Mouse (Mus musculus) MEL (cell line): ENCODE measurements around the gene Atpaf1. TPM values are rescaled to one million over a fixed set of nuclear protein-coding genes. Genes with fewer than 3 reads are reported as not detected.

Experiments
- DNase-seq: peaks from one replicate; pipeline ENCODE4 v3.0.0; 2011; ENCODE audit warnings: low read depth, low spot score
- H3K27ac ChIP-seq: 2 replicates; pipeline ENCODE4 v1.5.1; 2012; ENCODE audit warnings: low read depth, mild to moderate bottlenecking, control low read depth, low read length, moderate library complexity; ENCODE audit not compliant: control insufficient read depth
- H3K27me3 ChIP-seq, 2 experiments: fragments of 150-350 bp in 1 of 2; sonication (generic) in 1 of 2; 2 replicates each; pipeline ENCODE4 v1.6.1; 2012; ENCODE audit warnings: low read length in 2 of 2, mild to moderate bottlenecking in 2 of 2, improper control_type of control experiment in 1 of 2, moderate library complexity in 1 of 2; ENCODE audit not compliant: insufficient read depth in 2 of 2, control insufficient read depth in 1 of 2
- H3K36me3 ChIP-seq, 2 experiments: 2 replicates each; pipeline ENCODE4 v1.6.1; 2012 to 2014; ENCODE audit warnings: low read length in 2 of 2, improper control_type of control experiment in 1 of 2, inconsistent platforms in 1 of 2, mild to moderate bottlenecking in 1 of 2; ENCODE audit not compliant: insufficient read depth in 2 of 2, control insufficient read depth in 1 of 2
- H3K4me1 ChIP-seq, 2 experiments: fragments of 150-350 bp in 1 of 2; sonication (generic) in 1 of 2; 2 replicates each; pipeline ENCODE4 v1.6.1; 2012; ENCODE audit warnings: low read length in 2 of 2, improper control_type of control experiment in 1 of 2, mild to moderate bottlenecking in 1 of 2; ENCODE audit not compliant: insufficient read depth in 2 of 2, control insufficient read depth in 1 of 2
- H3K4me3 ChIP-seq, 2 experiments: fragments of 150-350 bp in 1 of 2; sonication (generic) in 1 of 2; 2 replicates each; pipeline ENCODE4 v1.5.1; 2012; ENCODE audit warnings: low read depth in 2 of 2, low read length in 2 of 2, mild to moderate bottlenecking in 2 of 2, moderate library complexity in 2 of 2, control low read depth in 1 of 2, improper control_type of control experiment in 1 of 2; ENCODE audit not compliant: control insufficient read depth in 1 of 2, insufficient read depth in 1 of 2
- H3K79me2 ChIP-seq: 2 replicates; pipeline ENCODE4 v1.6.1; 2012; ENCODE audit warnings: mild to moderate bottlenecking, low read length, moderate library complexity; ENCODE audit not compliant: control insufficient read depth, poor library complexity, insufficient read depth
- H3K9ac ChIP-seq: 2 replicates; pipeline ENCODE4 v1.6.1; 2012; ENCODE audit warnings: low read depth, mild to moderate bottlenecking, control low read depth, low read length, moderate library complexity; ENCODE audit not compliant: control insufficient read depth, poor library complexity, severe bottlenecking
- H3K9me3 ChIP-seq: fragments of 150-350 bp; sonication (generic); replicated peaks from 2 replicates; pipeline ENCODE4 v1.6.1; 2012; ENCODE audit warnings: mild to moderate bottlenecking, low read length, improper control_type of control experiment, moderate library complexity; ENCODE audit not compliant: insufficient read depth
- BHLHE40 ChIP-seq: IDR thresholded peaks from 2 replicates; pipeline ENCODE4 v1.6.1; 2012; ENCODE audit warnings: low read depth, mild to moderate bottlenecking, inconsistent platforms, low read length, improper control_type of control experiment, borderline replicate concordance
- CHD1 ChIP-seq: IDR thresholded peaks from 2 replicates; pipeline ENCODE4 v1.6.1; 2012; ENCODE audit warnings: low read depth, mild to moderate bottlenecking, inconsistent platforms, low read length, improper control_type of control experiment
- CTCF ChIP-seq, 3 experiments: IDR thresholded peaks in 2 of 3; conservative IDR thresholded peaks in 1 of 3; 2 replicates each; pipeline ENCODE4 v1.5.1; 2011 to 2012; ENCODE audit warnings: low read length in 3 of 3, low read depth in 2 of 3, mild to moderate bottlenecking in 2 of 3, improper control_type of control experiment in 1 of 3, inconsistent platforms in 1 of 3, mixed read lengths in 1 of 3, moderate library complexity in 1 of 3; ENCODE audit not compliant: control insufficient read depth in 1 of 3, insufficient read depth in 1 of 3, poor library complexity in 1 of 3, severe bottlenecking in 1 of 3
- E2F4 ChIP-seq: IDR thresholded peaks from 2 replicates; pipeline ENCODE4 v1.6.1; 2011; ENCODE audit warnings: low read depth, low read length, improper control_type of control experiment, borderline replicate concordance
- EP300 ChIP-seq, 2 experiments: IDR thresholded peaks; 2 replicates each; pipeline ENCODE4 v1.6.1; 2011; ENCODE audit warnings: improper control_type of control experiment in 2 of 2, low read length in 2 of 2, low read depth in 1 of 2, mild to moderate bottlenecking in 1 of 2
- ETS1 ChIP-seq: IDR thresholded peaks from 2 replicates; pipeline ENCODE4 v1.6.1; 2012; ENCODE audit warnings: low read depth, mild to moderate bottlenecking, inconsistent platforms, low read length, improper control_type of control experiment, moderate library complexity
- GABPA ChIP-seq: IDR thresholded peaks from 2 replicates; pipeline ENCODE4 v1.6.1; 2012; ENCODE audit warnings: low read depth, mild to moderate bottlenecking, inconsistent platforms, low read length, improper control_type of control experiment, moderate library complexity
- GATA1 ChIP-seq: IDR thresholded peaks from 2 replicates; pipeline ENCODE4 v1.6.1; 2011; ENCODE audit warnings: low read depth, low read length, improper control_type of control experiment
- HCFC1 ChIP-seq: IDR thresholded peaks from 2 replicates; pipeline ENCODE4 v1.6.1; 2012; ENCODE audit warnings: low read depth, mild to moderate bottlenecking, inconsistent platforms, low read length, improper control_type of control experiment, moderate library complexity
- MAFK ChIP-seq: IDR thresholded peaks from 2 replicates; pipeline ENCODE4 v1.6.1; 2011; ENCODE audit warnings: low read depth, mild to moderate bottlenecking, low read length, improper control_type of control experiment, borderline replicate concordance
- MAX ChIP-seq: IDR thresholded peaks from 2 replicates; pipeline ENCODE4 v1.6.1; 2011; ENCODE audit warnings: low read length, improper control_type of control experiment
- MAZ ChIP-seq: IDR thresholded peaks from 2 replicates; pipeline ENCODE4 v1.6.1; 2012; ENCODE audit warnings: low read depth, mild to moderate bottlenecking, inconsistent platforms, low read length, improper control_type of control experiment
- MEF2A ChIP-seq: IDR thresholded peaks from 2 replicates; pipeline ENCODE4 v1.6.1; 2014; ENCODE audit warnings: low read depth, mild to moderate bottlenecking, inconsistent platforms, low read length, improper control_type of control experiment; ENCODE audit not compliant: poor library complexity, insufficient replicate concordance, severe bottlenecking; ENCODE audit errors: extremely low read depth
- MXI1 ChIP-seq: IDR thresholded peaks from 2 replicates; pipeline ENCODE4 v1.6.1; 2011; ENCODE audit warnings: mild to moderate bottlenecking, low read depth, low read length, improper control_type of control experiment
- MYB ChIP-seq: IDR thresholded peaks from 2 replicates; pipeline ENCODE4 v1.6.1; 2011; ENCODE audit warnings: mild to moderate bottlenecking, low read depth, low read length, improper control_type of control experiment
- MYC ChIP-seq: IDR thresholded peaks from 2 replicates; pipeline ENCODE4 v1.6.1; 2011; ENCODE audit warnings: low read depth, mild to moderate bottlenecking, low read length, improper control_type of control experiment, moderate library complexity
- NELFE ChIP-seq: IDR thresholded peaks from 2 replicates; pipeline ENCODE4 v1.6.1; 2011; ENCODE audit warnings: low read depth, low read length, improper control_type of control experiment
- NRF1 ChIP-seq: IDR thresholded peaks from 2 replicates; pipeline ENCODE4 v1.6.1; 2014; ENCODE audit warnings: low read depth, mild to moderate bottlenecking, inconsistent platforms, low read length, improper control_type of control experiment, moderate library complexity; ENCODE audit not compliant: poor library complexity, insufficient read depth, severe bottlenecking
- POLR2A ChIP-seq, 2 experiments: IDR thresholded peaks; 2 replicates each; pipeline ENCODE4 v1.6.1; 2011 to 2012; ENCODE audit warnings: low read length in 2 of 2, mild to moderate bottlenecking in 2 of 2, control low read depth in 1 of 2, improper control_type of control experiment in 1 of 2, low read depth in 1 of 2, moderate library complexity in 1 of 2; ENCODE audit not compliant: control insufficient read depth in 1 of 2, insufficient read depth in 1 of 2, poor library complexity in 1 of 2
- POLR2AphosphoS2 ChIP-seq: IDR thresholded peaks from 2 replicates; pipeline ENCODE4 v1.6.1; 2011; ENCODE audit warnings: low read length, improper control_type of control experiment
- POLR2AphosphoS5 ChIP-seq: IDR thresholded peaks from 2 replicates; pipeline ENCODE4 v1.6.1; 2012; ENCODE audit warnings: low read depth, borderline replicate concordance, mild to moderate bottlenecking, inconsistent platforms, low read length, moderate library complexity, mixed read lengths
- RCOR1 ChIP-seq: IDR thresholded peaks from 2 replicates; pipeline ENCODE4 v1.6.1; 2012; ENCODE audit warnings: low read depth, mild to moderate bottlenecking, inconsistent platforms, low read length, improper control_type of control experiment
- SIN3A ChIP-seq: IDR thresholded peaks from 2 replicates; pipeline ENCODE4 v1.6.1; 2012; ENCODE audit warnings: low read length, improper control_type of control experiment, inconsistent platforms
- SMC3 ChIP-seq: IDR thresholded peaks from 2 replicates; pipeline ENCODE4 v1.6.1; 2011; ENCODE audit warnings: low read depth, low read length, improper control_type of control experiment
- TAL1 ChIP-seq: IDR thresholded peaks from 2 replicates; pipeline ENCODE4 v1.6.1; 2012; ENCODE audit warnings: mild to moderate bottlenecking, inconsistent platforms, low read length, moderate library complexity, mixed read lengths
- TBP ChIP-seq: IDR thresholded peaks from 2 replicates; pipeline ENCODE4 v1.8.0; 2011; ENCODE audit warnings: low read depth, low read length, improper control_type of control experiment
- TCF12 ChIP-seq: IDR thresholded peaks from 2 replicates; pipeline ENCODE4 v1.6.1; 2014; ENCODE audit warnings: low read depth, mild to moderate bottlenecking, inconsistent platforms, low read length, improper control_type of control experiment, moderate library complexity
- UBTF ChIP-seq: IDR thresholded peaks from 2 replicates; pipeline ENCODE4 v1.6.1; 2012; ENCODE audit warnings: low read depth, mild to moderate bottlenecking, inconsistent platforms, low read length, improper control_type of control experiment, moderate library complexity, borderline replicate concordance; ENCODE audit not compliant: insufficient read depth
- USF1 ChIP-seq: IDR thresholded peaks from 2 replicates; pipeline ENCODE4 v1.6.1; 2014; ENCODE audit warnings: low read depth, mild to moderate bottlenecking, inconsistent platforms, low read length, improper control_type of control experiment, moderate library complexity
- USF2 ChIP-seq, 2 experiments: IDR thresholded peaks; 2 replicates each; pipeline ENCODE4 v1.6.1; 2011 to 2012; ENCODE audit warnings: improper control_type of control experiment in 2 of 2, low read length in 2 of 2, borderline replicate concordance in 1 of 2, inconsistent platforms in 1 of 2, low read depth in 1 of 2, mild to moderate bottlenecking in 1 of 2; ENCODE audit not compliant: insufficient read depth in 1 of 2
- polyA plus RNA-seq, 2 experiments: library from polyadenylated mRNA; stranded (reverse) in 1 of 2; unstranded in 1 of 2; fragments of >175 nt in 1 of 2; fragments of >200 nt in 1 of 2; gene quantifications; 2 replicates each; pipeline versions ENCODE4 v1.2.1 to v1.2.4; 2012; ENCODE audit warnings: low replicate concordance in 2 of 2, low read depth in 1 of 2; ENCODE audit not compliant: insufficient read length in 2 of 2, insufficient read depth in 1 of 2, missing spikeins in 1 of 2
- total RNA-seq: library from RNA; depleted of rRNA; stranded (reverse); fragments of 300-350 nt; gene quantifications from 2 replicates; pipeline ENCODE4 v1.2.3, GENCODE M21; 2012

Gene Atpaf1
- total and polyA plus RNA-seq, 3 experiments: 23.4 to 24.5 TPM; not detected in 1

GRCm38 (mm10) chr4:115847377-115847776 is 62.8 kb downstream of the Atpaf1 start (continued):
- TF ChIP-seq GATA1 (peak; percentile 70), MEF2A (no peak; the same call in 1 of the 2 replicates), SIN3A (peak; percentile 84), HCFC1 (no peak), POLR2A (IDR thresholded peaks at IDR 0.05; ENCODE audit: control insufficient read depth in 1 of 2, insufficient read depth in 1 of 2, low read depth in 1 of 2, low read length in 2 of 2, poor library complexity in 1 of 2) (no peak), USF1 (peak; percentile 32; the same call in 1 of the 2 replicates), MYB (no peak), POLR2AphosphoS5 (no peak), MAX (peak; percentile 86), NRF1 (no peak), TBP (peak; percentile 41; the same call in 1 of the 2 replicates), USF2 (IDR thresholded peaks at IDR 0.05; ENCODE audit: borderline replicate concordance in 1 of 2, insufficient read depth in 1 of 2, low read depth in 1 of 2, low read length in 2 of 2) (no peak), GABPA (no peak), CTCF (IDR thresholded peaks at IDR 0.05 in 2 of 3, conservative IDR thresholded peaks at IDR 0.05 in 1 of 3; ENCODE audit: control insufficient read depth in 1 of 3, insufficient read depth in 1 of 3, low read depth in 2 of 3, low read length in 3 of 3, poor library complexity in 1 of 3, severe bottlenecking in 1 of 3) (no peak), MAZ (no peak), POLR2AphosphoS2 (no peak), MAFK (peak; percentile 43; the same call in 1 of the 2 replicates), E2F4 (no peak), MYC (peak; percentile 89), NELFE (no peak)

GRCm38 (mm10) chr4:115848083-115848482 is 63.5 kb downstream of the Atpaf1 start:
- Histone ChIP-seq H3K27ac (peak overlapping the region; percentile 98), H3K4me3 (no peak overlapping the region), H3K9me3 (no peaks in the 10 kb centered on the region)

More at GRCm38 (mm10) chr4:115848083-115848482, 63.5 kb downstream of the Atpaf1 start:
- Histone ChIP-seq H3K4me1 (peaks cover 29 to 40% of the 10 kb centered on the region in 2 experiments), H3K36me3 (peaks cover 6 to 41% of the 10 kb centered on the region in 2 experiments), H3K79me2 (no peaks in the 10 kb centered on the region), H3K27me3 (no peaks in the 10 kb centered on the region), H3K9ac (peak overlapping the region; percentile 11; the same call in 1 of the 2 replicates)
- DNase-seq: peak; percentile 58
- no peak for TF ChIP-seq SMC3
- TF ChIP-seq SIN3A: peak; percentile 45; the same call in 1 of the 2 replicates
- no peak for TF ChIP-seq USF2 (IDR thresholded peaks at IDR 0.05; ENCODE audit: borderline replicate concordance in 1 of 2, insufficient read depth in 1 of 2, low read depth in 1 of 2, low read length in 2 of 2)
- TF ChIP-seq BHLHE40: no peak
- no peak for TF ChIP-seq MEF2A
- peak; percentile 46; the same call in 1 of the 2 replicates for TF ChIP-seq MAX
- TF ChIP-seq UBTF: no peak
- TF ChIP-seq POLR2A (IDR thresholded peaks at IDR 0.05; ENCODE audit: control insufficient read depth in 1 of 2, insufficient read depth in 1 of 2, low read depth in 1 of 2, low read length in 2 of 2, poor library complexity in 1 of 2): no peak
- TF ChIP-seq MAZ: no peak
- TF ChIP-seq MYC: no peak
- TF ChIP-seq E2F4: no peak
- no peak for TF ChIP-seq NELFE
- TF ChIP-seq MXI1: peak; percentile 40; the same call in 1 of the 2 replicates
- peak; percentile 36; the same call in 1 of the 2 replicates for TF ChIP-seq RCOR1
- TF ChIP-seq GATA1: peak; percentile 37; the same call in 1 of the 2 replicates
- TF ChIP-seq TCF12: 0 out of 2 replicates have a peak, but pooled peaks have one; percentile 56
- TF ChIP-seq POLR2AphosphoS5: no peak
- TF ChIP-seq TAL1: peak; percentile 29; the same call in 1 of the 2 replicates
- peak; percentile 58 for TF ChIP-seq ETS1
- TF ChIP-seq EP300 (IDR thresholded peaks at IDR 0.05; ENCODE audit: low read depth in 1 of 2, low read length in 2 of 2): peak in 1 of 2 experiments; percentile 45; a peak in 3 of 4 replicates
- TF ChIP-seq GABPA: no peak
- no peak for TF ChIP-seq CHD1
